Mouse (Mus musculus) layer of hippocampus, postnatal 14 days (tissue): ENCODE measurements around the gene Ralgapa1. TPM values are rescaled to one million over a fixed set of nuclear protein-coding genes. Genes with fewer than 3 reads are reported as not detected.
"Not testable (repeated sequence)": the region's sequence is repeated elsewhere in the genome, so short reads cannot be mapped to it uniquely, and the experiment has no call there.

Experiments
- DNase-seq, 2 experiments: peaks; one replicate each; pipeline ENCODE4 v3.0.0; 2021 to 2022; ENCODE audit warnings: low spot score in 2 of 2, mixed read lengths in 1 of 2
- total RNA-seq, 2 experiments: library from RNA; stranded (reverse); gene quantifications; 2 replicates each; pipeline ENCODE4 v1.2.3; 2021

Ralgapa1 gene
- total RNA-seq, 2 experiments from 2014 or later = 113 to 125 TPM

- no peak for DNase-seq
These were observed 19.8 kb downstream of the Ralgapa1 start for GRCm38 (mm10) chr12:55801131-55801530.

- DNase-seq = no peak
These were observed 20.8 kb downstream of the Ralgapa1 start for GRCm38 (mm10) chr12:55800144-55800543.

DNA sequence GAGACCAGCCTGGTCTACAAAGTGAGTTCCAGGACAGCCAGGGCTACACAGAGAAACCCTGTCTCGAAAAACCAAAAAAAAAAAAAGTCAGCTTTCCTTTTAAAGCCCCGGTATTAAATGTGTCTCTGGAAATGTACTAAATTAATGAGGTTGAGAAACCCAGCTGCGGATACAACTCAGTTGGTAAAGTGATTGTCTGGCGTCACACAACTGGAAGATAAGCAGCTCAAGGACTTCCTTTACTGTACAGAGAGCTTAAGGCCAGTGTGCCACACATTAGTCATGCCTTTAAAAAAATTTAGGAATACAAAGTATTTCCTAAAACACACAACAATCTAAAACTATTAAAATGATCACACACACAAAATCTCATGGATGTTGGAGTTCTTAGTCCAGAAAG lies 22.2 kb downstream of the Ralgapa1 start:
- no peak for DNase-seq

GRCm38 (mm10) chr12:55797103-55797502 lies 23.9 kb downstream of the Ralgapa1 start:
- no peak for DNase-seq

- DNase-seq = not testable (repeated sequence)
These were observed 26.5 kb downstream of the Ralgapa1 start for GRCm38 (mm10) chr12:55794485-55794884.

DNA sequence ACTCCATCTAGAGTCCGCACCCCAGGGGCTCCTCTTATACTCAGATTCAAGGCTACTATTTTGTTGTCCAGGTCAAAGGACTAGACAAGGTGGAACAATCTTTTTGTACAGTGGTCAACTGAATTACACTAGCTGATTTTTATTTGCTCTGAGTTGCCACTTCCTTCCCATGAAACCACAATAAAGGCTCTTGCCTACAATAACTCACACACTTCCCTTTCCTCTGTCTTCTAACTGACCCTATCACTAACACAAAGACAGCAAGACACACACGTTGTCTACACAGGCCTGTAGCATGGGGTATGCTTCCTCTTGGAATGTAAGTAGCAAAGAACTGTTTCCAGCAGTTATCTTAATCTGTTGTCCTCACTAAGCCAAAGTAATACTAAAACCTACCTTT lies 35.7 kb downstream of the Ralgapa1 start:
- no peak for DNase-seq

DNA sequence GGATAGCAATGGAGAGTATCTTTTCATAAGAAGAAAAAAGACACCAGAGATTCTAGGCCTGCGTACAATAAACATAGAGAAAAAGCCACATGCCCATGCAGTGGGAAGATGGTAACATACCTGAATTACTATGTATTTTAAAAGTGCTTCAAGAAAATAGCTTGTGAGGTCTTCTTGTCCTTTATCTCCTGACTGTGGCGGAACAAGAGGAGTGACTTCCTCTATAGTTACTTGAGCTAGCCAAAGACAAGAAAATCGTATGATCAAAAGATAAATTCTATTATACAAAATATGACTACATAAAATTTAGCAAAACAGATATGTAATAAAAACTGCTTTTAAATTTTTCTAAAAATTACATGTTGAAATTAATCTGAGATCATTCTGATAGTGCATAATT lies 38.3 kb downstream of the Ralgapa1 start:
- DNase-seq = no peak

- peak in 1 of 2 experiments; percentile 20 for DNase-seq
These were observed 42.7 kb downstream of the Ralgapa1 start for GRCm38 (mm10) chr12:55778301-55778700.

GRCm38 (mm10) chr12:55777356-55777755 lies 43.6 kb downstream of the Ralgapa1 start:
- no peak for DNase-seq

DNA sequence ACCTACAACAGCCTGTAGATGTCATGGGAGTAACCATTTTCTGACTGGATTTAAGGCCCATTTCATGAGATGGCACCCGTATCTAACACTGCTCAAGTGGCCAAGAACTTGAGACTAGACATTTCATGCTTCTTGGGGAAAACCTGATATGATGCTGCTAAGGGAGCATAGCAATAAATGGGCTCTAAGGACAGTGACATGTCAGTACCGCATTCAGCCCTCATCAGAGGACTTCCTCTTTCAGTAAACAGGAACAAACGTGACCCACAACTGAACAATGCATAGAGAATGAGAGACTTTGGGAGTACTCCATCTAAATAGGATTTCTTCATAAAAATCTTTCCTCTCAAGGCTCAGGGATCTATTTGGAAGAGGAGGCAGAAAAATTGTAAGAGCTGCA lies 46.7 kb downstream of the Ralgapa1 start:
- DNase-seq = no peak

GRCm38 (mm10) chr12:55720319-55720718 lies 100.6 kb downstream of the Ralgapa1 start:
- peak in 1 of 2 experiments; percentile 30 for DNase-seq

GRCm38 (mm10) chr12:55705881-55706280 lies 115.1 kb downstream of the Ralgapa1 start:
- no peak for DNase-seq

DNA sequence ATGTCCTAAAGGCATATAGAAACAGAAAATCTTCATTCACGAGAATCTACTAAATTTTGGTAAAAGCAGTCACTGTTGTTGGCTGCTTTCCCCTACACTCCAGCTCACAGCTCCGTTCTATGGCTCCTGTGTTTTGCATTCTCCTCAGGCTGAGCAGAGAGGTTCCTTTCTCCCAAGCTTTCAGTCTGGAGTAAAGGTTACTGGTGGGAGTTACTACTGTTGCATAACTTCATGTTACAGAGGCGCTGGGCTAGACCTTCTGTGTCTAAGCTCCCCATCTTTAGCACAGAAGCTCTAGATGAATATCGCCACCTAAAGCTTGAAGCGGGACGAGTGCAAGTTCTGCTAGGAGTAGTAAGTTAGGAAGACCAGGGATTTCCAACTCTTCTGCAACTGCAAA lies 154.3 kb downstream of the Ralgapa1 start:
- DNase-seq = peak in 1 of 2 experiments; percentile 5

DNA sequence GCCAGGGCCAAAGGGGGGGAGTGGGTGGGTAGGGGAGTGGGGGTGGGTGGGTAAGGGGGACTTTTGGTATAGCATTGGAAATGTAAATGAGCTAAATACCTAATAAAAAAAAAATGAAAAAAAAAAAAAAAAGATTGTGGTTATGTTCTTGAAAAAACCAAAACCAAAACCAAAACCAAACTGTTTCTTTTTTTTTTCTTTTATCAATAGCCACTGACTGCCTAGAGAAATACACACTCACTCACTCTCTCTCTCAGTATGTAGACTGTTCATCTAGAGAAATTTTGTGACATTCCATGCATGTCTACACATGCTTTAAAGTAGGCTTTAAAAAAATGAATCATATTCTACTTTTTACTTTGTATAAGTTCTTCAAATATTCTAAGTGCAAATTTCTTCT lies 157.8 kb downstream of the Ralgapa1 start:
- DNase-seq = not testable (repeated sequence)

DNA sequence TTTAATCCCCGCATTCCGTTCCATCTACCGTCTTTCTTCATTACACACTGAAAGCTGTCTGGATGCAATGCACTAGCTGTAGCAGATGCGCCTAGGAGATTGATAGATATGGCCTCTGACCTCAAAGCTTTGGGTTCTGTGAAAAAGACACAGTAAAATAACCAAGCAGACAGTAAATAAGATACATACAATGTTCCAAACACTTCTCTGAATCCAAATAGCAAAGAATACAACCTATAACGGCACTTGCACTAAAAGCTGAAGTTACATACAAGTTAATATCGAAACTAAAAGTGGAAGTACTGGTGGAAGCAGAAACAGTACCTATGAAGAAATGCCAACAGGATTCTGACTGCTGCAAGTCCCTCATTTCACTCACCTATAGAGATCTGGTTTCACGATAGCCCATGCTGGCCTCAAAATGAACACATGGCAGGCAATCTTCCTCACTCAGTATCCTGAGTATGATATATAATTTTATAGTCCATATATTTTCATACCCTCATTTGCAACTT lies 172.9 kb downstream of the Ralgapa1 start:
- no peak for DNase-seq

DNA sequence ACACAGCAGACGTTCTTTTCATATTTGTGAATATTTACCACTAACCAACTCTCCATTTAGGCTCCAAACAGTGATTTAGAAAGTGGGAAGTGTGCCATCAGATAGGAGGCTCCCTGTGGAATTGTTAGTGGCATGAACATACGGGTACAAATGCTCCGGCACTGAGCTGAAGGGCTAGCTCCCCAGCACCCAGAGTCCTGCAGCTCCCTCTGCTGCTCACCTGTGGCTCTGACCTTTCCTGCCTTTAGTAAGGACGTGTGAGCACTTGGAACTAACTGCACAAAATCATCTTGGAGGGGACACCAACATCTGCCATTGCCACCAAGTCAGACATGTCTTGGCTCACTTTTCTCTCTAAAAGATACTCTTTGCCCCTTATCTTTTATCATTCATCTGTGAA lies 194.3 kb downstream of the Ralgapa1 start:
- no peak for DNase-seq

DNA sequence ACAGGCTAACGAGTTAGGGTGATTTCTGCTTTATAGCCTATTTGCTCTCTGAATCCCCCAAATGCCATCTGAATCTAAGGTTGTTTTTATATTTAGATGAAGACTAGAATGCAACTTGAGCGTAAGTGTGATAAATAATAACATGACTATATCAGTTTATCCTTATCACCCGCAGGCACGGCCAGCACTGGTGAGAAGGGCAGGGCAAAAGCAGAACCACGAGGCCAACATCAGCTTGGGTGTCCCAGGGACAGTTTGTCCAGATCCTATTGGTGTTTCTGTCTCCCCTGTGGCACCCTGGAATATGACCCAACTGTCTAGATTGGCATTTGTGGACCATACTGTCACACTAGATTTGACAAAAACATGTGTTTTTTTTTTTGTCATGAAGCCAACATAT lies 197.7 kb downstream of the Ralgapa1 start:
- DNase-seq = no peak

GRCm38 (mm10) chr12:55622615-55623245 lies 198.2 kb downstream of the Ralgapa1 start:
- DNase-seq = peak; percentile 21 to 60

DNA sequence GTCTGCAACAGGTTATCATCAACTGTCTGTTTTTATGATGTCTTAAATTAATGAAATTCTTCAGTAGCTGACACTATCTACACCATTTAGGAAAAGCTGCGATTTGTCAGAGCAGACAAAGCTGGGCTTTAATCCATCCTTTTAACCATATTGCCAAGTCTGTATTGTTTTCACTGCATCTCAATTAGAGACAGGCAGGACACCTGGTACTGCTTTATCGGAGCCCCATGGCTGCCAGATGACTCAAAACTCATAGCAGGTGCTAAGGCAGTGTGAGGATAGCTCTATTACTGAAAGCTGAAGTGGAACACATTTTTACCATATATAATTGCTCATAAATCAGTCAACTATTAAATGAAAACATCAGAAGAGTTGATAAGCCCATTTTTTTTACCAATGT lies 200.6 kb downstream of the Ralgapa1 start:
- peak in 1 of 2 experiments; percentile 55 for DNase-seq

- DNase-seq = no peak
These were observed 210.2 kb downstream of the Ralgapa1 start for GRCm38 (mm10) chr12:55610812-55611211.

DNA sequence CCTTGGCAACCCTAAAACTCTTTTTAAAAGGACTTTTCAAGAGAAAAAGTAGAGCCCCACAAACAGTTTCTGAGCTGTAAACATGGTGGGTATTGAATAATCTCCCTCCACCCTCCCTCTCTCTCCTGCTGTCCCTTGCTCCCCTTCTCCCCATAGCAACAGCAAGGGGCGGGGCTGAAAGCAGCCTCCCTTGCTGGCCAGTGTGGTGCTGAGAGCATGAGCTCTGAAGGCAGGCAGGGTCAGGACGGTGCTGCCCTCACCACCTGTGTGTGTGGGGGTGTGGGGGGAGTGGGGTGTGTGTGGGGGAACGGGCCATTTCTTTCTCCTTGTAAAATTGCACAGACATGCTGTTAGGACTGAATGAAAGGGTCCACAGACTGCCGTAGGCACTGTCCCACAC lies 213.1 kb downstream of the Ralgapa1 start:
- DNase-seq = no peak

GRCm38 (mm10) chr12:55604411-55604810 lies 216.6 kb downstream of the Ralgapa1 start:
- no peak for DNase-seq

- peak in 1 of 2 experiments; percentile 9 for DNase-seq
These were observed 220.4 kb downstream of the Ralgapa1 start for GRCm38 (mm10) chr12:55600503-55600994.
